In the genomic region with DNA sequence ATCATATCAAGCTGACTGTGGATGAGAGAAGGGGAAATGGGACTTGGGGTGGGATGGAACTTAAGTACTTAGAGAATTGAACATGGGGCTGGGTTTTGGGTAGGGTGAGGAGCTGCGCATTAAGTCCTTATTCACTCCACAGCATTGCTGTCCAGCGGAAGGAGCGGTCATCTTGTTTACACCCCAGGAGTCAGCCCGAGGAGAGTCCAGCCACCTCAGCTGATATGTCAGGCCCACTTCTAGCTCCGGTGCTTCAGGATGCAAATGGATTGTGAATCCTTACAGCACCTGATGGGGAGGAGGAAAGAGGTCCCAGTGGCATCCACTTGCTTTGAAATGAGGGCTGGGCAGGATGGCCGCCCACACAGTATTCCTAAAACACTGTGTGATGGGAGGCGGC, we compare ENCODE assay signal across 31 mouse cellular contexts.
"Had no signal": no experiment of that assay in that cellular context is flagged by ENCODE, and none has a peak within 500 bp of the region (broad histone marks: within the 10 kb centered on the region; RNA-seq: fewer than 3 reads in every experiment).

No protein-coding gene starts in this region.

- H3K27ac ChIP-seq: limb, embryonic 10.5 days; limb, embryonic 12.5 days; limb, embryonic 13.5 days; limb, embryonic 15.5 days; liver, embryonic 12.5 days; liver, embryonic 13.5 days; liver, embryonic 14.5 days; liver, embryonic 15.5 days; lung, embryonic 15.5 days; macrophage; midbrain, embryonic 10.5 days; midbrain, embryonic 12.5 days; midbrain, embryonic 13.5 days; midbrain, embryonic 15.5 days; neural tube, embryonic 12.5 days had no signal

- H3K9me3 ChIP-seq: limb, embryonic 10.5 days; limb, embryonic 12.5 days; limb, embryonic 13.5 days; limb, embryonic 15.5 days; liver, embryonic 12.5 days; liver, embryonic 13.5 days; liver, embryonic 15.5 days; lung, embryonic 15.5 days; midbrain, embryonic 10.5 days; midbrain, embryonic 12.5 days; midbrain, embryonic 13.5 days; midbrain, embryonic 15.5 days; neural tube, embryonic 12.5 days had no signal

- H3K4me3 ChIP-seq: limb, embryonic 10.5 days; limb, embryonic 12.5 days; limb, embryonic 13.5 days; limb, embryonic 15.5 days; liver, embryonic 12.5 days; liver, embryonic 13.5 days; liver, embryonic 15.5 days; lung, embryonic 15.5 days; megakaryocyte, embryonic 14.5 days; midbrain, embryonic 10.5 days; midbrain, embryonic 12.5 days; midbrain, embryonic 13.5 days; midbrain, embryonic 15.5 days; myocyte; neural tube, embryonic 12.5 days had no signal

- H3K27me3 ChIP-seq: limb, embryonic 12.5 days; limb, embryonic 13.5 days; limb, embryonic 15.5 days; liver, embryonic 12.5 days; liver, embryonic 13.5 days; liver, embryonic 15.5 days; lung, embryonic 15.5 days; megakaryocyte, embryonic 14.5 days; midbrain, embryonic 12.5 days; midbrain, embryonic 13.5 days; midbrain, embryonic 15.5 days; neural tube, embryonic 12.5 days had no signal

- H3K4me2 ChIP-seq: limb, embryonic 12.5 days; limb, embryonic 13.5 days; limb, embryonic 15.5 days; liver, embryonic 11.5 days; liver, embryonic 12.5 days; liver, embryonic 13.5 days; liver, embryonic 15.5 days; lung, embryonic 14.5 days; lung, embryonic 15.5 days; midbrain, embryonic 11.5 days; midbrain, embryonic 12.5 days; midbrain, embryonic 13.5 days; midbrain, embryonic 15.5 days; neural tube, embryonic 12.5 days had no signal

- ATAC-seq: liver, embryonic 12.5 days; liver, postnatal 0 days; lung, postnatal 0 days; midbrain, embryonic 13.5 days; midbrain, embryonic 15.5 days; midbrain, embryonic 16.5 days had no signal

- H3K36me3 ChIP-seq: limb, embryonic 10.5 days; limb, embryonic 12.5 days; limb, embryonic 13.5 days; limb, embryonic 15.5 days; liver, embryonic 12.5 days; liver, embryonic 13.5 days; liver, embryonic 15.5 days; lung, embryonic 15.5 days; midbrain, embryonic 10.5 days; midbrain, embryonic 12.5 days; midbrain, embryonic 13.5 days; midbrain, embryonic 15.5 days; neural tube, embryonic 12.5 days had no signal

- DNase-seq: left cerebral cortex, postnatal 4 days; liver; liver, embryonic 13.5 days; liver, postnatal 0 days; lung, adult 18-20 months; lung, adult 2 months; lung, embryonic 14.5 days; lung, postnatal 10 days; lung, postnatal 14 days; lung, postnatal 36 days; lung, postnatal 4 days had no signal

- H3K4me1 ChIP-seq: limb, embryonic 13.5 days; limb, embryonic 15.5 days; liver, embryonic 12.5 days; liver, embryonic 13.5 days; liver, embryonic 15.5 days; lung, embryonic 15.5 days; megakaryocyte, embryonic 14.5 days; midbrain, embryonic 10.5 days; midbrain, embryonic 12.5 days; midbrain, embryonic 13.5 days; midbrain, embryonic 15.5 days; neural tube, embryonic 12.5 days had no signal

- H3K9ac ChIP-seq: limb, embryonic 12.5 days; limb, embryonic 13.5 days; limb, embryonic 15.5 days; liver, embryonic 12.5 days; liver, embryonic 13.5 days; liver, embryonic 14.5 days; liver, embryonic 15.5 days; liver, postnatal 0 days; lung, embryonic 14.5 days; lung, embryonic 15.5 days; midbrain, embryonic 12.5 days; midbrain, embryonic 13.5 days; midbrain, embryonic 15.5 days; neural tube, embryonic 12.5 days had no signal
